Mouse (Mus musculus) thymus, adult 18-20 months (tissue): Measurements from ENCODE around the gene Fn1.

Experiments used
- DNase-seq, 2 experiments: peaks; one replicate each; pipeline ENCODE4 v3.0.0; 2022; ENCODE audit warnings: mixed read lengths in 2 of 2

Gene Fn1

DNA sequence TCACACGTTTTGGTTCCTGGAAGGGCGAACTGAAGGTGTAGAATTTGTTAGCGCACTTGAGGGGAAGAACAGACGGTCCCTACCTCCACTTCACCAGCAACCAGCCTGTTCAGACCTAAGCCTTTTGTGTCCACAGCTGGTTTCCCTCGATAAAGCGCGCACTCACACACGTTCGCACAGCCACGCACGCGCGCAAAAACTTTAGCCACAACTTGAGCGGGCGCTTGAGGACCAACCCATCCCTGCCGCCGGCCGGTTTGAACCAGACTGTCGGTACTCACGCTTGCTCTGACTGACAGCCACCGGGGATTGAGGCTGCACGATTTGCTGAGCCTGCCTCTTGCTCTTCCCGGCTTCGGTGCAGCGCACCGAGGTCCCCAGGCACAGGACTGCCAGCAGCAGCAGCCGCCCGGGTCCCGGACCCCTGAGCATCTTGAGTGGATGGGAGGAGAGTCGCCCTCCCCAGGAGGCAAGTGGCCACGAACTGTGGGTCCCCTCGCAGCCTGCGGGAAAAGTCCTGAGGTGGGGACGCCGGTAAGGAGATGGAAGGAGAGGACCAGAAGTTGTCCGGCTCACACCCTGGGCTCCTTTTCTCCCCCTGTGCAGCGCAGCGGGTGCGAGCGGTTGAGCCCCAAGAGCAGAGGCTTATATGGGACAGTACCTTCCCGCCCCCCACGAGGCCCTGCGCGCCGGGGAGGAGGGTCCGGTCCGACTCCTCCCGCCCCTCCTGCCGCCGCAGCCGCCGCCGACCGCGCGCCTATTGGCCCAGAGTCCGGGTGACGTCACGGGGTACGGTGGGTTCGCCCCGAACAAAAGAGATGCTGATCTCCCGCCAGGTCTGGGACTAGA, at the start of gene Fn1:
TSS of gene Fn1 (minus strand) at position 650 of the 849 bp plus-strand sequence.
- DNase-seq: peak; percentile 45 to 51

DNA sequence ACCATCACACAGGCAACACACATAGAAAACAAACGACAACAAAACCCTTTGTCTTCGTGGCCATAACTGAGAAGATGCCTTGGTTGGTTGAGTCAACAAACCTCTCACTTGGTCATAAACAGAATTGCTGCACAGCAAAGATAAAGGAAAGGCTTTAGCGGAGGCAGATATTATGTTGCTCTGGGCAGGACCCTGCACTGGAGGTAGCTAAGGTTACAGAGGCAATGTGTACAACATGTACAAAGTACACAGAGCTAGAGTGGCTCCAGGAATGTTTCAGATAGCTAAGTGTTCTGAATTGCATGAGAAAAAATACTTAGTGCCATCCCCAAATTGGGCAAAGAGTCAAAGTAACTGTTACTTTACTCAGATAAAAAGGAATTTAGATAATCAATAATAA, 43.1 kb upstream of the Fn1 start:
- DNase-seq: no peak

- DNase-seq: no peak
These were observed 38.7 kb upstream of the Fn1 start for GRCm38 (mm10) chr1:71691472-71692277.

DNA sequence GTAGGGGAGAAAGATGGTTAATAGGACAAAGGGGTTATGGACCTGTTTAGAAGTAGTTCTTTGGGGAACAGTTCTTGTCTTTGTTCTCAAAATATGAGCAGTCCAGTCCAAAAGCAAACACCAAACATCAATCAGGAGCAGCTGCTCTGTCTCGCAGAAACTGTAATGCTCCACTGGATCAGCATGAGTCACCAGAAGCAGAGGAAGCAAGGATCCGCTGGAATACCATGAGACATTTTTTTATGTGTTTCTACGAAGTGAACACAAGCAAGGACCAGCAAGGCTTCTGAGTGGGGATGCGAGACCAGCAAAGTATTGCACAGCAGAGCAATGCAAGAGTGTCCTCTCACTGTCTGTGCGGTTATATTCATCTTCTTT, 35.9 kb upstream of the Fn1 start:
- no peak for DNase-seq

GRCm38 (mm10) chr1:71688272-71688925, 35.4 kb upstream of the Fn1 start:
- no peak for DNase-seq

DNA sequence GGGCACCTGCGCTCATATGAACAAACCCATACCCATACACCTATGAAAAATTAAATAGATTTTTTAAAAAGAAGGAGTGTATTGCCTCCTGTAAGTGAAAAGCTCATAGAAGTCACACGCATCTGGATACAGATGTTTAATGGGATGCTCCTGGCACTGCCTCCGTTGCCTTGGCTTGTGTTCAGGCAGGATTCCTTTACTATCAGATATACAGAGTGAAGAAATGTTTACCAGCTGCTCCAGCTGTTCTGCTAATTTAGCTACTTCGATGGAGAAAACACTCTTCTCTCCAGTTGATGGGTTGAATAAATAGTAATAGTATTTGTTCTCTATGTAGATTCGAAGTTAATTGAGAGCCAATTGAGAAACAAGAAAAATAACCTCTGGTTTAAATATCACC, 33.8 kb upstream of the Fn1 start:
- no peak for DNase-seq

DNA sequence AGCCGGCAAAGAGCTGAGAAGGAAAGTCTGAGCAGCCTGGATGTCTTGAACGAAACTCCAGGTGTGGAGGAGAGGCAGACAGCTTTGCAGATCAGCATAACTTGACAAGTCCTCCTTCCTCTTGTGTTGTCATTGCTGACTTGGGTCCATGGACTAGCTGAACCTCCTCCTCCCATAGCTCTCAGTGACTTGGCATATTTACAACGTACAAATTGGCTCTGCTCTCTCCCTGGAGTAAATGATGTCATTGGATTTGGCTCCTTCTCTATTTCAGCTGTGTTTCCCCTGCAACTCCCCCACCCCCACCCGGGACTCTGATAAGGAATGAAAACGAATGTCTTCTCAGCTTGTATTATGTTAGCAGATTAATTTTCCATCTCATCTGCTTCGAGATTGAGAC, 30.7 kb upstream of the Fn1 start:
- no peak for DNase-seq

DNA sequence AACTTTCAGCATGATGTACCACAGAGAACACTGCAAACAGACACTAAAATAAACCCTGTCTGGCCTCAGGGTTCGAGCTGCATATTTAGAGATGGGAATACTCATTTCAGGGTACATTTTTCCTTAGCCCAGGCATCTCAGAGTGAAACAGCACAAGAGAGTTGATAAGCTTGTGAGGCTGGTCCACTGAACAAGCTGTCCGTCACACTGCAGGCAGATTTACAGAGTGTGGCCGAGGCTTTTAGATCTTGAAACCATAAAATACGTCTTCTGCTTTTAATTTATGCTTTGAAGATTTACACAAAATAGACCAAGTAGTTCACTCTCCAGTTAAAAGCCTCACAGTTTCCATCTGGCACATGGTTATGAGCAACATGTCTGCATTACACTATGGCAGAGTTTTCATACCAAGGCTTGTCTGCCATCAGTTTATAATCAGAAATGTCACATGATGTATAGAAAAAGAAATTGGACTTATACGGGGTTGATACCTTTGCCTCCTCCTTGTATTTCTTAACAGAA, 29.3 kb upstream of the Fn1 start:
- no peak for DNase-seq

- DNase-seq: no peak
These were observed 28.3 kb upstream of the Fn1 start for GRCm38 (mm10) chr1:71681306-71681705.

- no peak for DNase-seq
These were observed 27.2 kb upstream of the Fn1 start for GRCm38 (mm10) chr1:71680046-71680672.

DNA sequence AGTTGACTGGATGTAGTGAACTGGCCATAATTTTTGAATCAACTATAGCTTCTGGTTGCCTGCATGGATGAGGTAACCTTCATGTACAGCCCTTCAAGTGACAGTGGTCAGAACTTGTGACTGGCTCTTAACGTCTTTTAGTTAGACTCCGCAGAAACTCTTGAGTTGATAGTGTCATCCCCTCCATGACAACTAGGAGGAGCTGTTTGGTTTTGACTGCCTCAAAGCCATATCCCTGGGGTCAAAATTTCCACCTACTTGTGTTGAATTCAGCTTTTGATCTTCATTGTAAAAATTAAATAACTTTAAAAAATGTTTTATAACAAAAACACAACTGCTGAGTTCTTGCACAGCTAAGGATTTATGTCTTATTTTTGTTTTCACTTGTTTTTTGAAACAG, 22.4 kb upstream of the Fn1 start:
- DNase-seq: no peak

GRCm38 (mm10) chr1:71674274-71674673, 21.3 kb upstream of the Fn1 start:
- DNase-seq: no peak

GRCm38 (mm10) chr1:71673398-71673910, 20.5 kb upstream of the Fn1 start:
- DNase-seq: no peak

DNA sequence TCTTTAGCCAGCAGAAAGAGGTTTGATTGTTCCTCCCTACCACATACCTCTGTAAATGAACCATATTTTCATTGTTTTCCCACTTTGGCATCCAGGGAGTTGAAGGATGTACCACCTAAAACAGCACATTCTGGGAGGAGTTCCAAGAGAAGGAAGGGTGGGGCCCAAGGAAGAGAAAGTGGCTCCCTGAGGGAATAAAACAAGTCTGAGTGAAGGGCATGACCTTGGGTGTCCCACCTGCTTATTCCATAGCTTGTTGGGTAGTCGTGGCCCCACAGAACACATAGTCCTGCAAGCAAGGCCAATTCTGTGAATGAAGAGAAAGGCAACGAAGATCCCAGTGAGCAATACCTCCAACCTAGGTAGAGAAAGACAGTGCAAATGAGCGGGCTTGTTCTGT, 19.3 kb upstream of the Fn1 start:
- no peak for DNase-seq

- no peak for DNase-seq
These were observed 10.2 kb upstream of the Fn1 start for GRCm38 (mm10) chr1:71663242-71663641.

DNA sequence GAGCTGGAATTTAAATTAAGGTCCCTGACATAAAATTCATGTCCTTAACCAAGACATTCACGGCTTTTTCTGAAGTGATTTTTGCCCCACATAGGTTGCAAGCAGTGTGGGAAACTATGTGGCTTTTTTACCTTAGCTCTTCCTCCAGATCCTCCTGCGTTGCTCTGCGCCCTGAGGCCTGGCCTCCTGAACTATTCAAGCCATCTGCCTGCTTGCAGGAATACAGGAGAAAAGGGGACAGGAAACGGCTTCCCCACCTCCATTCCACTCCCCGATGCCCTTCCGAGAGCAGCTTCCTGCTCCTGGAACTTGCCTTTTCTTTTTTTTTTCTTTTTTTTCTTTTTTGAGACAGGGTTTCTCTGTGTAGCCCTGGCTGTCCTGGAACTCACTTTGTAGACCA, 5.6 kb upstream of the Fn1 start:
- DNase-seq: no peak

- no peak for DNase-seq
These were observed 3.3 kb upstream of the Fn1 start for GRCm38 (mm10) chr1:71656309-71656708.

DNA sequence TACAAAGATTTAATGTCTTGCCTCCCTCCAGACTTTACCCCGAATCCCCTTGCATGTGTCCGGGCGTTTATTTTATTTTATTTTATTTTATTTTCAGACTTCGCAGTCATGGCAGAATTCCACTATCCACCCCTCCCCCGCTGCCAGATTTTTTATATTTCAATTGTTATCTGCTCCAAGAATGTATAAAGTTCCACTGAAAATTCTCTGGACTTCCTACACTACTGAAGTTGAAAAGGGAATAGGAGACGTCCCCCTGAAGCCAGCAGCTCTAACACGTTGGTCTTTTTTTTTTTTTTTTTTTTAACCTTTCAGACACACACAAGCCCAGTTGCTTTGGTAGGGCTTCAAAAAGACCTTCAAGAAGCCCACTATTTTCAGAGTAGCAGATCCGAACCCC, 1.2 kb upstream of the Fn1 start:
- DNase-seq: no peak

GRCm38 (mm10) chr1:71653400-71654159, 580 bp upstream of the Fn1 start:
- no peak for DNase-seq

- no peak for DNase-seq
These were observed 1.2 kb downstream of the Fn1 start for GRCm38 (mm10) chr1:71651828-71652227.

GRCm38 (mm10) chr1:71651315-71651714, 1.7 kb downstream of the Fn1 start:
- DNase-seq: no peak

GRCm38 (mm10) chr1:71650741-71651140, 2.3 kb downstream of the Fn1 start:
- DNase-seq: no peak
